Mouse (Mus musculus) mesoderm, embryonic 11.5 days (tissue): ENCODE measurements around the gene Klf3.
A peak's percentile ranks its signal among the peaks of the same experiment; 100 is the strongest.

ENCODE experiments used
- DNase-seq: peaks from one replicate; pipeline ENCODE4 v3.0.0-alpha.2; 2012; ENCODE audit warnings: low read depth, low spot score

Klf3 gene

GRCm38 (mm10) chr5:64834213-64834612 lies 31.0 kb downstream of the Klf3 start:
- no peak for DNase-seq

GRCm38 (mm10) chr5:64835295-64835694 lies 32.1 kb downstream of the Klf3 start:
- no peak for DNase-seq

- DNase-seq, result no peak
Observed at GRCm38 (mm10) chr5:64839016-64839599, 35.9 kb downstream of the Klf3 start.

GRCm38 (mm10) chr5:64840087-64840486 lies 36.9 kb downstream of the Klf3 start:
- DNase-seq, result no peak

GRCm38 (mm10) chr5:64844622-64845021 lies 41.4 kb downstream of the Klf3 start:
- DNase-seq, result no peak

- no peak for DNase-seq
Observed at GRCm38 (mm10) chr5:64847305-64847704, 44.1 kb downstream of the Klf3 start.

GRCm38 (mm10) chr5:64849892-64850291 lies 46.7 kb downstream of the Klf3 start:
- DNase-seq, result no peak

GRCm38 (mm10) chr5:64852656-64853398 lies 49.6 kb downstream of the Klf3 start:
- no peak for DNase-seq

- no peak for DNase-seq
Observed at GRCm38 (mm10) chr5:64853421-64853820, 50.2 kb downstream of the Klf3 start.

GRCm38 (mm10) chr5:64855199-64855598 lies 52.0 kb downstream of the Klf3 start:
- DNase-seq, result no peak

GRCm38 (mm10) chr5:64860900-64861470 lies 57.8 kb downstream of the Klf3 start:
- no peak for DNase-seq

GRCm38 (mm10) chr5:64861471-64862199 lies 58.4 kb downstream of the Klf3 start:
- no peak for DNase-seq

- no peak for DNase-seq
Observed at GRCm38 (mm10) chr5:64862269-64862668, 59.1 kb downstream of the Klf3 start.

GRCm38 (mm10) chr5:64864699-64865108 lies 61.5 kb downstream of the Klf3 start:
- no peak for DNase-seq

GRCm38 (mm10) chr5:64865219-64865964 lies 62.2 kb downstream of the Klf3 start:
- DNase-seq, result no peak

- peak; percentile 80 for DNase-seq
Observed at GRCm38 (mm10) chr5:64866331-64867050, 63.3 kb downstream of the Klf3 start.

- no peak for DNase-seq
Observed at GRCm38 (mm10) chr5:64867124-64867523, 63.9 kb downstream of the Klf3 start.

- no peak for DNase-seq
Observed at GRCm38 (mm10) chr5:64867551-64867950, 64.4 kb downstream of the Klf3 start.

GRCm38 (mm10) chr5:64876086-64876830 lies 73.1 kb downstream of the Klf3 start:
- DNase-seq, result no peak
